Comparison of ENCODE assay signal across 11 mouse cellular contexts in genomic region chr5:149612740-149613139, GRCm38 (mm10). TPM values are rescaled to one million over a fixed set of nuclear protein-coding genes. Genes with fewer than 3 reads are reported as not detected.
A peak's percentile ranks its signal among the peaks of the same experiment; 100 is the strongest.
DNase-seq lines count a peak whose midpoint lies in the region; ATAC-seq lines count a peak whose summit lies in the region.
"Had no signal": no experiment of that assay in that cellular context is flagged by ENCODE, and none has a peak within 500 bp of the region (broad histone marks: within the 10 kb centered on the region; RNA-seq: fewer than 3 reads in every experiment).

No protein-coding gene starts in this region.

- DNase-seq in embryo, embryonic 11 days, result peak; percentile 17
- DNase-seq in embryo, embryonic 10 days (ENCODE audit: low spot score), result no peak
- DNase-seq in NIH3T3 (ENCODE audit: low read depth), result peak; percentile 91
- DNase-seq in cerebellum, adult 11-12 months, result no peak
- no peak for DNase-seq in gastrocnemius, postnatal 25 days
- DNase-seq in cerebellum, adult 9-10 months, result no peak
- DNase-seq: gastrocnemius, postnatal 10 days had no signal

- no peak overlapping the region; the same call in 1 of the 2 replicates for H3K27ac ChIP-seq in hindbrain, embryonic 15.5 days (replicated peaks)
- H3K27ac ChIP-seq in midbrain, embryonic 15.5 days, result peak overlapping the region; percentile 65
- H3K27ac ChIP-seq: liver, embryonic 15.5 days had no signal

- no peak overlapping the region for H3K4me2 ChIP-seq in hindbrain, embryonic 15.5 days
- H3K4me2 ChIP-seq in midbrain, embryonic 15.5 days, result no peak overlapping the region
- H3K4me2 ChIP-seq: liver, embryonic 15.5 days had no signal

- H3K4me1 ChIP-seq in hindbrain, embryonic 15.5 days (replicated peaks), result peaks cover 19% of the 10 kb centered on the region
- H3K4me1 ChIP-seq in midbrain, embryonic 15.5 days, result peaks cover 14% of the 10 kb centered on the region
- H3K4me1 ChIP-seq: liver, embryonic 15.5 days had no signal

- 0 out of 2 replicates have a peak, but pooled peaks have one; percentile 20 for ATAC-seq in hindbrain, embryonic 15.5 days (ENCODE audit: low FRiP score, low read depth)
- 0 out of 2 replicates have a peak, but pooled peaks have one; percentile 19 for ATAC-seq in midbrain, embryonic 15.5 days (replicated peaks)
- ATAC-seq: intestine, embryonic 16.5 days had no signal

- no peaks in the 10 kb centered on the region for H3K9me3 ChIP-seq in hindbrain, embryonic 15.5 days
- no peaks in the 10 kb centered on the region for H3K9me3 ChIP-seq in midbrain, embryonic 15.5 days
- H3K9me3 ChIP-seq: liver, embryonic 15.5 days had no signal

- 50% methylated on average over 10 of the region's 10 CpGs for WGBS in hindbrain, embryonic 15.5 days
- 55% methylated on average over 10 of the region's 10 CpGs for WGBS in midbrain, embryonic 15.5 days

- no peaks in the 10 kb centered on the region for H3K27me3 ChIP-seq in hindbrain, embryonic 15.5 days
- no peaks in the 10 kb centered on the region for H3K27me3 ChIP-seq in midbrain, embryonic 15.5 days (replicated peaks)
- H3K27me3 ChIP-seq: liver, embryonic 15.5 days had no signal

- no peak overlapping the region for H3K9ac ChIP-seq in hindbrain, embryonic 15.5 days
- H3K9ac ChIP-seq in midbrain, embryonic 15.5 days, result no peak overlapping the region
- H3K9ac ChIP-seq: liver, embryonic 15.5 days had no signal

- H3K36me3 ChIP-seq in hindbrain, embryonic 15.5 days, result peaks cover 26% of the 10 kb centered on the region
- H3K36me3 ChIP-seq in midbrain, embryonic 15.5 days (replicated peaks), result peaks cover 14% of the 10 kb centered on the region

- no peak overlapping the region for H3K4me3 ChIP-seq in hindbrain, embryonic 15.5 days
- H3K4me3 ChIP-seq in midbrain, embryonic 15.5 days, result no peak overlapping the region
- H3K4me3 ChIP-seq: liver, embryonic 15.5 days had no signal

RNA-seq across cellular contexts. Expression of gene Hsph1, which starts 23.4 kb away (rescaled TPM):
- polyA plus RNA-seq in hindbrain, embryonic 15.5 days (2015; fragmentation: Nextera tagmentation; extraction: Ambion mirVana), result 97.4 and 97.6 TPM in 2 replicates
- 103 and 105 TPM in 2 replicates for polyA plus RNA-seq in midbrain, embryonic 15.5 days (2015; fragmentation: Nextera tagmentation; extraction: Ambion mirVana)
- 10 to 100 TPM; 61.7 to 64.2 TPM for total RNA-seq in gastrocnemius, postnatal 25 days (2021)

Comparison
In these comparisons a context has a peak if more than half of its experiments do, and no peak if none do; other contexts are left out.
1. DNase-seq: peak in embryo, embryonic 11 days (single experiment) and NIH3T3 (single experiment); none in embryo, embryonic 10 days (single experiment), cerebellum, adult 11-12 months (single experiment), gastrocnemius, postnatal 25 days (single experiment) and cerebellum, adult 9-10 months (single experiment).